Mouse (Mus musculus): ENCODE measurements at regions not wholly inside any gene's neighbourhood (a gene's known extent, or its start where the extent isn't known, plus 50 kb on each side); places are given as distances from the start of the nearest gene placed in this dataset.
A peak's percentile ranks its signal among the peaks of the same experiment; 100 is the strongest.

GRCm38 (mm10) chrX:134890583-134890982 is 74.0 kb downstream of the Nxf2 start:
- no peak for ATAC-seq
- H3K4me3 ChIP-seq (replicated peaks) = no peak overlapping the region
- WGBS = 83% methylated on average over 3 of the region's 3 CpGs
- H3K4me2 ChIP-seq (replicated peaks) = no peak overlapping the region
- no peak overlapping the region for H3K9ac ChIP-seq
- no peaks in the 10 kb centered on the region for H3K36me3 ChIP-seq
- H3K27ac ChIP-seq = no peak overlapping the region
- H3K27me3 ChIP-seq (replicated peaks) = no peaks in the 10 kb centered on the region
- H3K4me1 ChIP-seq (replicated peaks) = no peaks in the 10 kb centered on the region
- H3K9me3 ChIP-seq = no peaks in the 10 kb centered on the region

GRCm38 (mm10) chrX:134889634-134890033 is 74.9 kb downstream of the Nxf2 start:
- no peak overlapping the region for H3K27ac ChIP-seq
- 90% methylated on average over 4 of the region's 4 CpGs for WGBS
- H3K4me2 ChIP-seq (replicated peaks) = no peak overlapping the region
- no peaks in the 10 kb centered on the region for H3K9me3 ChIP-seq
- no peak overlapping the region for H3K9ac ChIP-seq
- no peak overlapping the region for H3K4me3 ChIP-seq (replicated peaks)
- H3K27me3 ChIP-seq (replicated peaks) = no peaks in the 10 kb centered on the region
- no peak for ATAC-seq
- H3K36me3 ChIP-seq = no peaks in the 10 kb centered on the region
- no peaks in the 10 kb centered on the region for H3K4me1 ChIP-seq (replicated peaks)

- H3K4me1 ChIP-seq (replicated peaks) = no peaks in the 10 kb centered on the region
- no peaks in the 10 kb centered on the region for H3K36me3 ChIP-seq
- H3K9ac ChIP-seq = no peak overlapping the region
- 0 out of 2 replicates have a peak, but pooled peaks have one; percentile 20 for ATAC-seq
- H3K27ac ChIP-seq = no peak overlapping the region; the same call in 1 of the 2 replicates
- no peak overlapping the region for H3K4me2 ChIP-seq (replicated peaks)
- H3K4me3 ChIP-seq (replicated peaks) = no peak overlapping the region
- 59% methylated on average over 5 of the region's 5 CpGs for WGBS
- H3K27me3 ChIP-seq (replicated peaks) = no peaks in the 10 kb centered on the region
- H3K9me3 ChIP-seq = no peaks in the 10 kb centered on the region
These were observed 73.3 kb upstream of the Armcx2 start for GRCm38 (mm10) chrX:134882334-134882733.

GRCm38 (mm10) chrX:134879877-134880276 is 70.9 kb upstream of the Armcx2 start:
- no peaks in the 10 kb centered on the region for H3K9me3 ChIP-seq
- no peak overlapping the region for H3K4me3 ChIP-seq (replicated peaks)
- 58% methylated on average over 2 of the region's 2 CpGs for WGBS
- H3K9ac ChIP-seq = no peak overlapping the region
- H3K27me3 ChIP-seq (replicated peaks) = no peaks in the 10 kb centered on the region
- no peak for ATAC-seq
- no peak overlapping the region for H3K27ac ChIP-seq
- no peaks in the 10 kb centered on the region for H3K36me3 ChIP-seq
- no peak overlapping the region for H3K4me2 ChIP-seq (replicated peaks)
- no peaks in the 10 kb centered on the region for H3K4me1 ChIP-seq (replicated peaks)

- H3K4me3 ChIP-seq (replicated peaks) = no peak overlapping the region
- 78% methylated on average over 2 of the region's 2 CpGs for WGBS
- no peak overlapping the region for H3K4me2 ChIP-seq (replicated peaks)
- H3K27ac ChIP-seq = no peak overlapping the region
- no peaks in the 10 kb centered on the region for H3K27me3 ChIP-seq (replicated peaks)
- no peaks in the 10 kb centered on the region for H3K9me3 ChIP-seq
- H3K4me1 ChIP-seq (replicated peaks) = no peaks in the 10 kb centered on the region
- ATAC-seq = no peak
- H3K36me3 ChIP-seq = no peaks in the 10 kb centered on the region
- H3K9ac ChIP-seq = no peak overlapping the region
These were observed 69.8 kb upstream of the Armcx2 start for GRCm38 (mm10) chrX:134878870-134879269.

GRCm38 (mm10) chrX:134874696-134875095 is 65.7 kb upstream of the Armcx2 start:
- 37% methylated on average over 2 of the region's 2 CpGs for WGBS
- no peak overlapping the region for H3K4me3 ChIP-seq (replicated peaks)
- no peak for ATAC-seq
- H3K4me2 ChIP-seq (replicated peaks) = no peak overlapping the region
- H3K27me3 ChIP-seq (replicated peaks) = no peaks in the 10 kb centered on the region
- H3K36me3 ChIP-seq = no peaks in the 10 kb centered on the region
- H3K9me3 ChIP-seq = no peaks in the 10 kb centered on the region
- no peaks in the 10 kb centered on the region for H3K4me1 ChIP-seq (replicated peaks)
- H3K27ac ChIP-seq = no peak overlapping the region
- H3K9ac ChIP-seq = no peak overlapping the region

- Histone ChIP-seq H3K4me1 (replicated peaks) (no peaks in the 10 kb centered on the region), H3K27me3 (replicated peaks) (no peaks in the 10 kb centered on the region), H3K4me2 (replicated peaks) (no peak overlapping the region), H3K27ac (no peak overlapping the region), H3K4me3 (replicated peaks) (no peak overlapping the region), H3K9ac (no peak overlapping the region), H3K36me3 (no peaks in the 10 kb centered on the region), H3K9me3 (no peaks in the 10 kb centered on the region)
- no peak for ATAC-seq
- WGBS = 50% methylated on average over 1 of the region's 1 CpGs
These were observed 64.6 kb upstream of the Armcx2 start for GRCm38 (mm10) chrX:134873651-134874050.

GRCm38 (mm10) chrX:134861641-134862040 is 52.6 kb upstream of the Armcx2 start:
- Histone ChIP-seq H3K9ac (no peak overlapping the region), H3K4me1 (replicated peaks) (no peaks in the 10 kb centered on the region), H3K4me3 (replicated peaks) (no peak overlapping the region), H3K4me2 (replicated peaks) (no peak overlapping the region), H3K27ac (no peak overlapping the region), H3K27me3 (replicated peaks) (no peaks in the 10 kb centered on the region), H3K9me3 (no peaks in the 10 kb centered on the region), H3K36me3 (no peaks in the 10 kb centered on the region)
- 96% methylated on average over 1 of the region's 1 CpGs for WGBS
- no peak for ATAC-seq

Data from intestine, embryonic 15.5 days (tissue).